Mouse (Mus musculus): ENCODE results near the gene Prkn. TPM values are rescaled to one million over a fixed set of nuclear protein-coding genes. Genes with fewer than 3 reads are reported as not detected.

The Prkn gene
- total and polyA plus RNA-seq, 2 experiments, result 2.5 to 8.9 TPM

- Histone ChIP-seq H3K79me2 (ENCODE audit: control insufficient read depth, insufficient read depth, low read length) (no peaks in the 10 kb centered on the region), H3K27ac (replicated peaks; ENCODE audit: insufficient read depth, low read depth, low read length) (no peak overlapping the region), H3K4me1 (ENCODE audit: control insufficient read depth, insufficient read depth, low read length) (no peaks in the 10 kb centered on the region), H3K36me3 (ENCODE audit: control insufficient read depth, insufficient read depth, low read length) (no peaks in the 10 kb centered on the region), H3K9ac (ENCODE audit: low read depth, low read length) (no peak overlapping the region), H3K27me3 (ENCODE audit: control insufficient read depth, insufficient read depth, low read length) (no peaks in the 10 kb centered on the region), H3K4me3 (ENCODE audit: insufficient read depth, low read depth, low read length) (no peak overlapping the region)
- TF ChIP-seq POLR2A (IDR thresholded peaks at IDR 0.05; ENCODE audit: extremely low read depth, insufficient read depth, low read length), result no peak
- TF ChIP-seq CTCF (IDR thresholded peaks at IDR 0.05; ENCODE audit: low read depth, low read length), result no peak
- 79% methylated on average over 3 of the region's 3 CpGs for WGBS
- DNase-seq (ENCODE audit: extremely low read depth, low read depth, low spot score), result no peak
Observed at GRCm38 (mm10) chr17:11736531-11736930, 896.3 kb downstream of the Prkn start.

DNA sequence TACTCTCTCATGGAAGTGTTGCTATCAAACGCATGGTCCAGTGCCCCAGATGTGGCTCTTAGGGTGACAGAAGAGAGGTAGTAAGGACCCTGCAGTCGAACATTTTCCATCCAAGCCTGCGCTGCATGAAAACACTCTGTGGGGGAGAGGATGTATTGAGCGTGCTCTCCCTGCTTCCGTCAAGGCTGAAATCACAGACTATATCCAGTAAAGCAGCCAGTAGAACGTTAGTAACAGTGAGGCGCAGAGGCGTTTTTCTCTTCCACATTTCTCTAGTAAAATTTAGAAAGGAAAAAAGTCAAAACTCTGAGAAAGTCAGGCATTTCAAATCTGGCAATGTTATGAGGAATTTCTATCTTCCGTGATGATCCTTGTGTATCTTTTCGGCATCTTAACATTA lies 897.7 kb downstream of the Prkn start:
- TF ChIP-seq POLR2A (IDR thresholded peaks at IDR 0.05; ENCODE audit: extremely low read depth, insufficient read depth, low read length) (no peak), CTCF (IDR thresholded peaks at IDR 0.05; ENCODE audit: low read depth, low read length) (no peak)
- H3K79me2 ChIP-seq (ENCODE audit: control insufficient read depth, insufficient read depth, low read length), result no peaks in the 10 kb centered on the region
- 91% methylated on average over 10 of the region's 10 CpGs for WGBS

DNA sequence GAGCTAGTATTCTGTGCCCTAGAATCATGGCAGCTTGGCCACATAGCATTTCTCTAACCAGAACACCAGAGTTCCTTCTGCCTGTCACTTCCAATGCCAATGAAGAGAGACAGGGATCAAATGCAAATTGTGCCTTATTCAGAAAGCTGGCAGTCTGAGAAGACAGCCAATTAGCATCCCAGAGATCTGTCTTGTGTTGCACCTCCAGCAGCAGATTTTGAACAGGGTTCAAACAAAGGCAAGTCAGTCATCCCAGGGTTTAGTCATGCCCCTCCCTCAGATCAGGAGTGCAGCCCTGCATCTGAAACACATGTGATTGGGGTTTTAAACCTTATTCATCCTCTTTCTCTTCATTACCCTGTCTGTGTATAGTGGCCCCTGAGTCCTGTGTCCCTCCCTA lies 900.5 kb downstream of the Prkn start:
- TF ChIP-seq POLR2A (IDR thresholded peaks at IDR 0.05; ENCODE audit: extremely low read depth, insufficient read depth, low read length), result no peak
- no peak for TF ChIP-seq CTCF (IDR thresholded peaks at IDR 0.05; ENCODE audit: low read depth, low read length)
- no peak for DNase-seq (ENCODE audit: extremely low read depth, low read depth, low spot score)
- no peaks in the 10 kb centered on the region for H3K4me1 ChIP-seq (ENCODE audit: control insufficient read depth, insufficient read depth, low read length)
- no peaks in the 10 kb centered on the region for H3K36me3 ChIP-seq (ENCODE audit: control insufficient read depth, insufficient read depth, low read length)
- H3K27ac ChIP-seq (replicated peaks; ENCODE audit: insufficient read depth, low read depth, low read length), result no peak overlapping the region
- no peaks in the 10 kb centered on the region for H3K79me2 ChIP-seq (ENCODE audit: control insufficient read depth, insufficient read depth, low read length)
- H3K27me3 ChIP-seq (ENCODE audit: control insufficient read depth, insufficient read depth, low read length), result no peaks in the 10 kb centered on the region
- H3K4me3 ChIP-seq (ENCODE audit: insufficient read depth, low read depth, low read length), result no peak overlapping the region
- no peak overlapping the region for H3K9ac ChIP-seq (ENCODE audit: low read depth, low read length)

More for the DNA sequence above, 897.7 kb downstream of the Prkn start:
- no peak for DNase-seq (ENCODE audit: extremely low read depth, low read depth, low spot score)
- H3K27me3 ChIP-seq (ENCODE audit: control insufficient read depth, insufficient read depth, low read length), result no peaks in the 10 kb centered on the region
- H3K4me3 ChIP-seq (ENCODE audit: insufficient read depth, low read depth, low read length), result no peak overlapping the region
- no peak overlapping the region for H3K9ac ChIP-seq (ENCODE audit: low read depth, low read length)
- no peaks in the 10 kb centered on the region for H3K36me3 ChIP-seq (ENCODE audit: control insufficient read depth, insufficient read depth, low read length)
- H3K4me1 ChIP-seq (ENCODE audit: control insufficient read depth, insufficient read depth, low read length), result no peaks in the 10 kb centered on the region
- no peak overlapping the region for H3K27ac ChIP-seq (replicated peaks; ENCODE audit: insufficient read depth, low read depth, low read length)

DNA sequence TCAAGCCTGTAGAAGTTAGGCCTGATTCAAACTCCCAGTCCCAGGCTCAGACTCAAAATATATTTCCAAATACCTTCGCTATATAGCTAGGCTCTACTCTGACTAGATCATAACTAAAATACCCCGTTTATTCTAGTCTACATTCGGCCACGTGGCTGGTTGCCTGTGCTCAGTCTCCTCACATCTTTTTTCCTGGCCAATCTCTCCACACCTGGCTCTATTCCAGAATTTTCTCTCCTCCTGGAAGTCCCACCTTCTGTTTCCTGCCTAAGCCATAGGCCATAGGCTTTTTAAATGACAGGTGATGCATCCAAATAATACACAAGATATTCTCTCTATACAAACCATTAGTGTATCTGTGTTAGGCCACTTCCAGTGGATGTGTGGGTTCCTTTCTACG lies 901.0 kb downstream of the Prkn start:
- no peaks in the 10 kb centered on the region for H3K79me2 ChIP-seq (ENCODE audit: control insufficient read depth, insufficient read depth, low read length)

DNA sequence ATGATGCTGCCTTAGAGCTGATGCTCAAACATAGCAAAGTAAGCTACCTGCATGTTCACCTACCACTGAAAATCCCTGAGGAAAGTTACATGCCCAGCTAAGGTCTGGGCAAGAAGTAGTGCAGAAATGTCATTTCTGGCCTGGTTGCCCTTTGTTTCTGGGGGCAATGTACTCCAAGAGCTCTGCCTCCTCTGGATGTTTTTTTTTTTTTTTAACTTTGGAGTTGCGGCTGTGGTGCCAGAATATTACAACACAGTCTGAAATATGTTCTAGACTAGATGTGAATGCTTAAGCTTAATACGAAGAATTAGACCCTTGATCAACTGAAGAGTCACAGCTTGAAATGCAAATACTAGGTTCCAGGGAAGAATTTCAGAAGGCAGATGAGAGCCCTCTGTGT lies 911.1 kb downstream of the Prkn start:
- no peaks in the 10 kb centered on the region for H3K27me3 ChIP-seq (ENCODE audit: control insufficient read depth, insufficient read depth, low read length)
- H3K27ac ChIP-seq (replicated peaks; ENCODE audit: insufficient read depth, low read depth, low read length), result no peak overlapping the region
- 26% methylated on average over 2 of the region's 2 CpGs for WGBS
- peaks cover 4% of the 10 kb centered on the region; the same call in 1 of the 2 replicates for H3K4me1 ChIP-seq (ENCODE audit: control insufficient read depth, insufficient read depth, low read length)
- TF ChIP-seq CTCF (IDR thresholded peaks at IDR 0.05; ENCODE audit: low read depth, low read length), result no peak
- TF ChIP-seq POLR2A (IDR thresholded peaks at IDR 0.05; ENCODE audit: extremely low read depth, insufficient read depth, low read length), result no peak
- no peaks in the 10 kb centered on the region for H3K79me2 ChIP-seq (ENCODE audit: control insufficient read depth, insufficient read depth, low read length)
- H3K4me3 ChIP-seq (ENCODE audit: insufficient read depth, low read depth, low read length), result no peak overlapping the region
- H3K9ac ChIP-seq (ENCODE audit: low read depth, low read length), result no peak overlapping the region
- no peaks in the 10 kb centered on the region for H3K36me3 ChIP-seq (ENCODE audit: control insufficient read depth, insufficient read depth, low read length)
- peak; percentile 63 for DNase-seq (ENCODE audit: extremely low read depth, low read depth, low spot score)

More for the DNA sequence above, 901.0 kb downstream of the Prkn start:
- H3K9ac ChIP-seq (ENCODE audit: low read depth, low read length), result no peak overlapping the region
- no peak overlapping the region for H3K27ac ChIP-seq (replicated peaks; ENCODE audit: insufficient read depth, low read depth, low read length)
- H3K4me1 ChIP-seq (ENCODE audit: control insufficient read depth, insufficient read depth, low read length), result no peaks in the 10 kb centered on the region
- H3K36me3 ChIP-seq (ENCODE audit: control insufficient read depth, insufficient read depth, low read length), result no peaks in the 10 kb centered on the region
- TF ChIP-seq POLR2A (IDR thresholded peaks at IDR 0.05; ENCODE audit: extremely low read depth, insufficient read depth, low read length) (no peak), CTCF (IDR thresholded peaks at IDR 0.05; ENCODE audit: low read depth, low read length) (no peak)
- DNase-seq (ENCODE audit: extremely low read depth, low read depth, low spot score), result no peak
- no peak overlapping the region for H3K4me3 ChIP-seq (ENCODE audit: insufficient read depth, low read depth, low read length)
- H3K27me3 ChIP-seq (ENCODE audit: control insufficient read depth, insufficient read depth, low read length), result no peaks in the 10 kb centered on the region
- WGBS, result 90% methylated on average over 5 of the region's 5 CpGs

DNA sequence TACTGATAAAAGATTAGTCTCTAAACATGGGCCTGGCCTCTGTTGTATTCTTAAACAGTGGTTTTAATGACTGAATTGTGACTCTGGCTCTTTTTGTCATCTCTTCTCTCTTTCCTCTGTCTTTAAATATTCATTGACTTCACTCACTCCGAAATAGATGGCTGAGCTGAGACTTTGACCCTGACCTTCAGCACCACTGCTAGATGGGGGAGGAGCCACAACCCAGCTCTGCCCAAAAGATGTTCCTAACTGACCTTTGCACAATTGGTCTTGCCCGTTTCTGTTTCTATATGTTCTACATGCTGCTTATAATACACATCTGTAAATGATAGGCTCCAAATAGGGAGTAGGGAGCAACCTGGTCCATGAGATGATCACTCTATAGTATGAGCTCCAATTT lies 912.5 kb downstream of the Prkn start:
- no peaks in the 10 kb centered on the region for H3K27me3 ChIP-seq (ENCODE audit: control insufficient read depth, insufficient read depth, low read length)
- WGBS, result 16% methylated on average over 2 of the region's 2 CpGs

More for the DNA sequence above, 912.5 kb downstream of the Prkn start:
- H3K4me3 ChIP-seq (ENCODE audit: insufficient read depth, low read depth, low read length), result no peak overlapping the region
- peak; percentile 70 for DNase-seq (ENCODE audit: extremely low read depth, low read depth, low spot score)
- no peaks in the 10 kb centered on the region for H3K36me3 ChIP-seq (ENCODE audit: control insufficient read depth, insufficient read depth, low read length)
- no peak for TF ChIP-seq POLR2A (IDR thresholded peaks at IDR 0.05; ENCODE audit: extremely low read depth, insufficient read depth, low read length)
- no peak for TF ChIP-seq CTCF (IDR thresholded peaks at IDR 0.05; ENCODE audit: low read depth, low read length)
- no peak overlapping the region for H3K9ac ChIP-seq (ENCODE audit: low read depth, low read length)
- peaks cover 4% of the 10 kb centered on the region; the same call in 1 of the 2 replicates for H3K4me1 ChIP-seq (ENCODE audit: control insufficient read depth, insufficient read depth, low read length)
- H3K27ac ChIP-seq (replicated peaks; ENCODE audit: insufficient read depth, low read depth, low read length), result no peak overlapping the region
- H3K79me2 ChIP-seq (ENCODE audit: control insufficient read depth, insufficient read depth, low read length), result no peaks in the 10 kb centered on the region

Data from liver, adult 2 months (tissue).